Mouse (Mus musculus): ENCODE measurements around the gene Fscn2.

DNA sequence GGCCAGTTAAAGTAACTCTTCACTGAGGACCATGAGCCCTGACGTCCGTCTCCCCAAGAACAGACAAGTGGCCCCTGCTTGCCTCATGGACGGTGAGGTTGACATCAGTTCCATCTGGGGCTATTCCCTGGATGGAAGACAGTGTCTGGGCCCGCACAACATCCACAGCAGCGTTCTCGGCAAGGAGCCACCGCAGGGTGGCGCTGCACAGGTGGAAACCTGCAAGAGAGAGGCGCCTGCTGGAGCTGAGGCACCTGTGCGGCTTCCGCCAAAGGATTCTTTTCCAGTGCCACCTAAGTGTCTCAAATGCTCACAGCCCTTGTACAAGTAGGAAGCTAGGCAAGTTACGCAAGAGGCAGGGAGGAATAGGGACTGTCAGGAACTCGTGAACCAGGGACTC lies 11.7 kb downstream of the Fscn2 start:
- peak; percentile 62 for TF ChIP-seq CTCF (IDR thresholded peaks at IDR 0.05; ENCODE audit: low read depth)
- no peak for TF ChIP-seq EP300 (IDR thresholded peaks at IDR 0.05; ENCODE audit: low read depth)

Measured in liver, embryonic 14.5 days (tissue).